Mouse (Mus musculus): Measurements from ENCODE around the gene Slc16a4. TPM values are rescaled to one million over a fixed set of nuclear protein-coding genes. Genes with fewer than 3 reads are reported as not detected.
"Not testable (repeated sequence)": the region's sequence is repeated elsewhere in the genome, so short reads cannot be mapped to it uniquely, and the experiment has no call there.

Slc16a4 gene
- total RNA-seq, 2 experiments from 2014 or later = 0.50 to 0.51 TPM

- DNase-seq = no peak
These were observed 4.8 kb downstream of the Slc16a4 start for GRCm38 (mm10) chr3:107295672-107296360.

- not testable (repeated sequence) for DNase-seq
These were observed 5.9 kb downstream of the Slc16a4 start for GRCm38 (mm10) chr3:107296917-107297316.

- DNase-seq = no peak
These were observed 26.3 kb downstream of the Slc16a4 start for GRCm38 (mm10) chr3:107317338-107317737.

GRCm38 (mm10) chr3:107321141-107321540, 30.1 kb downstream of the Slc16a4 start:
- DNase-seq = no peak

- no peak for DNase-seq
These were observed 30.7 kb downstream of the Slc16a4 start for GRCm38 (mm10) chr3:107321776-107322175.

GRCm38 (mm10) chr3:107326442-107326841, 35.4 kb downstream of the Slc16a4 start:
- DNase-seq = no peak

GRCm38 (mm10) chr3:107330503-107331424, 39.7 kb downstream of the Slc16a4 start:
- peak; percentile 25 to 44 for DNase-seq

GRCm38 (mm10) chr3:107331746-107332126, 40.7 kb downstream of the Slc16a4 start:
- no peak for DNase-seq

- DNase-seq = peak; percentile 59 to 62
These were observed 41.3 kb downstream of the Slc16a4 start for GRCm38 (mm10) chr3:107332127-107332959.

- peak; percentile 97 to 99 for DNase-seq
These were observed 41.9 kb downstream of the Slc16a4 start for GRCm38 (mm10) chr3:107332960-107333380.

GRCm38 (mm10) chr3:107333381-107334201, 42.6 kb downstream of the Slc16a4 start, which contains the start of gene Rbm15:
Gene Rbm15 (minus strand): TSS chr3:107333673.
- DNase-seq = peak; percentile 98 to 99

- DNase-seq = no peak
These were observed 43.3 kb downstream of the Slc16a4 start for GRCm38 (mm10) chr3:107334202-107334934.

GRCm38 (mm10) chr3:107343971-107344370, 52.9 kb downstream of the Slc16a4 start:
- DNase-seq = no peak

GRCm38 (mm10) chr3:107345033-107345725, 54.1 kb downstream of the Slc16a4 start:
- DNase-seq = no peak

GRCm38 (mm10) chr3:107349006-107349405, 58.0 kb downstream of the Slc16a4 start:
- peak in 1 of 2 experiments; percentile 17 for DNase-seq

- no peak for DNase-seq
These were observed 60.7 kb downstream of the Slc16a4 start for GRCm38 (mm10) chr3:107351706-107352105.

GRCm38 (mm10) chr3:107355618-107356260, 64.7 kb downstream of the Slc16a4 start:
- DNase-seq = no peak

- DNase-seq = peak; percentile 80 to 84
These were observed 66.0 kb downstream of the Slc16a4 start for GRCm38 (mm10) chr3:107356964-107357441.

- no peak for DNase-seq
These were observed 66.7 kb downstream of the Slc16a4 start for GRCm38 (mm10) chr3:107357700-107358234.

Measured in heart, adult 18-20 months (tissue).